Mouse (Mus musculus) G1E (cell line): Measurements from ENCODE around the gene Rhbg.

Experiments used
- CTCF ChIP-seq: IDR thresholded peaks from 2 replicates; pipeline ENCODE4 v1.5.1; 2012; ENCODE audit warnings: low read depth, low read length, inconsistent platforms, mixed read lengths
- GATA1 ChIP-seq: IDR thresholded peaks from 2 replicates; pipeline ENCODE4 v1.6.1; 2012; ENCODE audit warnings: borderline replicate concordance, low read length, inconsistent platforms, mixed read lengths
- POLR2AphosphoS5 ChIP-seq: IDR thresholded peaks from 2 replicates; pipeline ENCODE4 v1.6.1; 2012; ENCODE audit warnings: low read depth, low read length, inconsistent platforms; ENCODE audit not compliant: insufficient replicate concordance

DNA sequence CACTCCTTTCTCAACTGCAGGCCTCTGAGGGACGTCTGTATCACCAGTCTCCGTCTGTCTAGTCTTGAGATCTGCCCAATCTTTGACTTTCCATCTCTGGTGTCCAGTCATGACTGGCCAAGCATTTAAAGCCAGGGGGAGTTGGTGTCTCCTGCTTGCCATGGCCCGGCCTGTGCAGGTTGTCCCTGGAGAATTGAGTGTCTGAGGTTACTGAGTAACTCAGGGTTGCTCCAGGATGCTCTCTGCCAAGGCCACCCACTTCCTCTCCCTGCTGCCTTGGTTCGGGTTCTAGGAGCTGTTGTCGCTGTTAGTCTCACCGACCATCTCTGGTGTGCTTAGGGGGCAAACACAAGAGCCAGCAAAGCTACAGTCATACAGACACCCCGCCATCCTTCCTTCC lies 1.9 kb upstream of the Rhbg start:
- no peak for TF ChIP-seq CTCF
- no peak for TF ChIP-seq GATA1
- no peak for TF ChIP-seq POLR2AphosphoS5
